Mouse (Mus musculus) testis, adult 2 months (tissue): ENCODE measurements around the gene D230025D16Rik.
"Not testable (repeated sequence)": the region's sequence is repeated elsewhere in the genome, so short reads cannot be mapped to it uniquely, and the experiment has no call there.

Experiments
- CTCF ChIP-seq: fragments of 200-500 bp; IDR thresholded peaks from 2 replicates; pipeline ENCODE4 v1.5.1; 2012; ENCODE audit warnings: low read depth, mild to moderate bottlenecking, inconsistent platforms, low read length, moderate library complexity; ENCODE audit not compliant: control insufficient read depth, insufficient read depth, insufficient replicate concordance
- POLR2A ChIP-seq: fragments of 200-500 bp; IDR thresholded peaks from 2 replicates; pipeline ENCODE4 v1.6.1; 2012; ENCODE audit warnings: low read depth, mild to moderate bottlenecking, inconsistent platforms, low read length, moderate library complexity; ENCODE audit not compliant: control insufficient read depth

DNA sequence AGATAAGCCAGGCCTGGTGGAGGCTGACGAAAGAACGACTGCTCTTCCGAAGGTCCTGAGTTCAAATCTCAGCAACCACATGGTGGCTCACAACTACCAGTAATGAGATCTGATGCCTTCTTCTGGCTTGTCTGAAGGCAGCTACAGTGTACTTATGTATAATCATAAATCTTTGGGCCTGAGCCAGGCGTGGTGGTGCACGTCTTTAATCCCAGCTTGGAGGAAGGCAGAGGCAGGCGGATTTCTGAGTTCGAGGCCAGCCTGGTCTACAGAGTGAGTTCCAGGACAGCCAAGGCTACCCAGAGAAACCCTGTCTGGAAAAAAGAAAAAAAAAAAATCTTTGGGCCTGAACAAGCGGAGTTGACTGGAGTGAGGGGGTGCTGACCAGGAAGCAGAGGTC lies 66.4 kb downstream of the D230025D16Rik start:
- TF ChIP-seq CTCF, POLR2A: not testable (repeated sequence)
